Mouse (Mus musculus) neutrophil, adult 5-6 weeks (primary cell): ENCODE measurements around the gene Naaladl2. TPM values are rescaled to one million over a fixed set of nuclear protein-coding genes. Genes with fewer than 3 reads are reported as not detected.
"Not testable (repeated sequence)": the region's sequence is repeated elsewhere in the genome, so short reads cannot be mapped to it uniquely, and the experiment has no call there.

Source experiments
- ATAC-seq: fragments of 151-379, 151-347 bp; 2 replicates; pipeline ENCODE4 v1.8.0; 2017; ENCODE audit warnings: mild to moderate bottlenecking, moderate TSS enrichment; ENCODE audit not compliant: insufficient number of reproducible peaks, poor library complexity, low FRiP score, severe bottlenecking; ENCODE audit errors: extremely low read depth
- total RNA-seq: library from RNA; stranded (forward); fragments of 200-1000 nt; gene quantifications from 2 replicates; pipeline ENCODE4 v1.2.3, GENCODE M21; 2017

Naaladl2 gene
- total RNA-seq, 1 experiment from 2014 or later = not detected

GRCm38 (mm10) chr3:24514918-24515317 is 629.1 kb downstream of the Naaladl2 start:
- no peak for ATAC-seq

DNA sequence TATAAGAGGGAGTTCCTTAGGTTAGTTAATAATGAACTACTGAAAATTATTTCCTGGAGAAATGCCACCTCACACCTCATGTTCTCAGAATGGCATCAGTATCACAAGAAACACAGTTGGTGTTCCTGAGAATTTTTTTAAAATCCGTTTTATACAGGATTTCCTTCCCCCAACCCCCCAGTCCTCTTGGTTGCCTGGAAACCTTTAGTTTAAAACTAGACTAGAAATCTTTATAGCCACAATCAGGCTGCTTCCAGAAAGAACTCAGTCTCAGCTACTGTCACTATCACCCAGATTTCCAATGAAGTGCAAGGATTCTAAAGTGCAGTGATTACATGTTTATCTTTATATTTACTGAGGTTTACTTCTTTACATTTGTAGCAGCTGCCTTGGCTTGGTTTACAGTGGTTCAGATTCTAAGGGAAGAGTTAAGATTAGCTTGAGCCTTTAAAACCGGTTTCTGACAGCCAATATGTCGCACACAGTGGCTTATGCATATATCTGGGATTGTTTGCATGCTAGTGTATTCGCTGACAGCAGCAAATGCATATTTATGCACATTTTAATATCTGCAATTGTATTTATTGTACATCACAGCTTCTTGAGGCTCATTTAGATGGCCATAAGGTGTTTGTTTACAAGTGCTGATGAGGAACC is 657.5 kb downstream of the Naaladl2 start:
- no peak for ATAC-seq

DNA sequence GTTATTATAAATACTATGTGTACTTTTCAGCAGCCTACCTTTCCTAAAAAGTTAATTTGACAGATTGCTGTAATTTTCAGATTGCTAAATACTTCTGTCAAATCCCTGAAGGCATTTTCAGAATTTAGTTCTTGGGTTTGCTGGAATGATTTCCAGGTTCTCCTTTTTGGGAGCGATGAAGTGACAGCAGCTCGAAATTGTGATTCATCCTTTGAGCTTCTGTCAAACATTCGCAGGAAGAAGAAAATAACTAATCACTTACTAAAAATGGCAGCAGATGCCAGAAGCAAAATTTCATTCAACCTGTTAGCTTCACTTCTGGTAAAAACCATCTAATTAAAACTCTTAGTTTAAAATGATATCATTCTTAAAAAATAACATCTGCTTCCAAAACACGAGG is 680.1 kb downstream of the Naaladl2 start:
- no peak for ATAC-seq

GRCm38 (mm10) chr3:24440621-24441020 is 703.4 kb downstream of the Naaladl2 start:
- no peak for ATAC-seq

DNA sequence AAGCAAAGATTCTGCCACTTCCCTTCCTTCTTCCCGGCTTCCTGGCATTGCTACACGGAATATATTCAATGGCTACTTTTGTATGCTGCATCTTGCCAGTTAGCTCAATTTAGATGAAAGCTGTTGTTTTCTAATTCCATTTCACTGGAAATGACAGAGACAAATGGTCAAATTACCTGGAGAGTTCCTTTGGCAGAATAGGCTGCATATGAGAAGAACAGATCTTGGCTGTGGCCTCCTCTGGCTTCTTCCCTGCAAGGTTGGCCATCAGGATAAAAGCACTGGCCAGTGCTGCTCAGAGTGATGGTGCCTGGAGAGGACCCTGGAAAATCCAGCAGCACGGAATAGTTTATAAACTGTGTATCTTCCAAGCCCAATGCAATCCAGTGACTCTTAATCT is 711.3 kb downstream of the Naaladl2 start:
- no peak for ATAC-seq

- ATAC-seq = no peak
Measured at GRCm38 (mm10) chr3:24391737-24392136, 752.3 kb downstream of the Naaladl2 start.

DNA sequence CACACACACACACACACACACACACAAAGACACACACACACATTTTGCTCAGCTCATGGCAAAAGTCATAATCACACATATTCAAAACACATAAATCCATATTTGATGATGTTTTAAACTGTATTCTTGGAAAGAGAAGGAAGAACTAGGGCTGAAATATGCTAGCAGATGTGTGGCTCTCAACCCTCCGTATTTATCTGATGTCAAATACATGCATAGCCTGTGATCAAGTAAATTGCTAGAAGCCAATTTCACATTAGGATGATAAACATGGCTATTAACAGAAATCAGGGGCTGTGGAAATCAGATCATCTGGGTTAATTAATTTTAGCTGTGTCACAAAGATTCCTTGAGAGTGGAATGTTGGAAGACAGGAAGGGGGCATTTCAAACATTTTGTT is 752.8 kb downstream of the Naaladl2 start:
- no peak for ATAC-seq

DNA sequence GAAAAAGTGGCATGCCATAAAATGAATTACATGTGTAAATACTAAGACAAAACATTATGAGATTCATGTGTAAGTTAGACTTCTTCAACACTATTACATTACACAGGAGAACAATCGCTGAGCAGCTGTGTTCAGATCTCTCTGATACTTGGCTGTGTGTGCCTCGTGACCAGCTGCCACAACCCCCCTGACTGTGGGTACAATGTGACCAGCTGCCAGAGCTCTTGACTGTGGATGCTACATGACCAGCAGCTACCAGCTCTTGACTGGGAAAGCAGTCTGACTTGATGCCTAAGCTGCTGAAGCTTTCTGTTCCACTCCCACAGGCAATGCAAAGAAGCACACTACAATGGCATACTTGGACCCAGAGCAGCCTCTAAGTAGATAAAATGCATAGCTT is 789.1 kb downstream of the Naaladl2 start:
- no peak for ATAC-seq

GRCm38 (mm10) chr3:24321489-24322405 is 822.3 kb downstream of the Naaladl2 start:
- no peak for ATAC-seq

DNA sequence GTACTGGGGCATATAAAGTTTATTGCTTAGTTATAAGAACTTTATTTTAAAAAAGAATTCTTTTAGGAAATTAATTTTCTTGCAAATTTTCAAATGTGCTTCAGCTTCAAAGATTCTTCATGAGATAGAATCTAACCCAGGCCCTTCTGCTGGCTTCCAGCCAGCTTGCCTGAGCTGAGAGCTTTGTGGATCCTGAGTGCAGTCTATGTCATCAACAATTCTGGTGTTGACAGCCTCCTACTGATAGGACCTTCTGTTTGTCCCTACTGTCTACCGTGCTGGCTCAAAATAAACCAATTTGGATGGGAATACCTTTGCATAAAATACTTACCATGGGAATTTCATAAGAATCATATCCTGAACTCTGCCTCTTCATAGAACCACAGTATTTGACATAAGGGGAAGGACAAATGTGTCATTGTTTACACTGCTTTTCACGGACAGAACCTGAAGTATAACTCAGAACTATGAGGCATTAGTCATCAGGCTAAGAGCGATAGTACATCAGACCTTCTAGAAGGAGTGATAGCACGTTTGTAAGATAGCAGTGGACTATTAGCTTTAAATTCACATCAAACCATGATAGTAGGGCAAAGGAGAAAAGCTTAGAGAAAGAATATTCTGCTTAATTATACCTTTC is 829.3 kb downstream of the Naaladl2 start:
- no peak for ATAC-seq

DNA sequence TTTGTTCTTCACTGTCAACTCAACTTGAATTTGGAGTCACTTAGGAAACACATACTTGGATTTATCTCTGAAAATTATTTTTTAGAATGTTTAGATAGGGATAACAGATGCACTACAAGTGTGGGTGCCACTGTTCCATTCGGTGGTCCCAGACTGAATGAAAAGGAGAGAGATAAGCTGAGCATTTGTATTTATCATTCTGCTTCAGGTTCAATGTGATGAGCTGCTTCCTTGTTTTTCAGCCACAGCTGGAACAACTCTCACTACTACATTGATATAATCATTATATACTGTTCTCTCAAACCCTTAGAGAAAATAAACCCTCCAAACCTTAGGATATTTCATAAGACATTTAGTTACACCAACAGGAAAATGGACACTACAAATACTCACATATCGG is 918.6 kb downstream of the Naaladl2 start:
- no peak for ATAC-seq

DNA sequence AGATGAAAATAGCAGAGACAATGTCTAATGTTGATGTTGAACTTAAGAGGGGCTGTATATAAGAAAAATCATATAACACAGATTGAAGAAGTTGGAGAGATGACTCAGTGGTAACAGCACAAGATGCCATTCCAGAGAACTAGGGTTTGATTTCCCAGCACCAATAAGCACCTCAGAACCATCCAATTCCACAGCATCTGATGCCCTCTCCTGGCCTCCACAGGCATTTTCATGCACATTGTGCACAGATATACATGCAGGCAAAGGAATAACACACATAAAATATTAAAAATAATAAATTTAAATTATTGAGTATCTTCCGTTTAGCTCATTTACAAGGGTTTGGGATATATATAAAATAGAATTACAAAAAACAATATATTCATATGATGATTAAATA is 926.6 kb downstream of the Naaladl2 start:
- no peak for ATAC-seq

DNA sequence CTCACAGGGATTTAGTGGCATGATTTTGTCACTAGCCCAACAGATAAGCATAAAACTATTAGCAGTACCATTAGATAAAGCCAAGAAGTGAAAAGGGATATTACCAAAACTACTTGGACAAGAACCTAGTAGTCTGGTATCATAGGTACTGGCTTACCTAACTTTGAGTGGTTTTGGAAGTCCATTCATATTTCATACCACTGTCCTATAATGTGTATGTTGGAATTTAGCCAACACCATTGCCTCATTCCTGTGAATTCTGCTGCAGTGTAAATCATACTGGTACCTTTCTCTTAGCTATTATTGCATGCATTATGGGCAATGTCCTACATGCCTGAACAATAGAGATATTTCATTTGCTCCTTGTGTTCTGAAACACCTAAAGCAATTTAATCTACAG is 977.5 kb downstream of the Naaladl2 start:
- ATAC-seq = no peak

DNA sequence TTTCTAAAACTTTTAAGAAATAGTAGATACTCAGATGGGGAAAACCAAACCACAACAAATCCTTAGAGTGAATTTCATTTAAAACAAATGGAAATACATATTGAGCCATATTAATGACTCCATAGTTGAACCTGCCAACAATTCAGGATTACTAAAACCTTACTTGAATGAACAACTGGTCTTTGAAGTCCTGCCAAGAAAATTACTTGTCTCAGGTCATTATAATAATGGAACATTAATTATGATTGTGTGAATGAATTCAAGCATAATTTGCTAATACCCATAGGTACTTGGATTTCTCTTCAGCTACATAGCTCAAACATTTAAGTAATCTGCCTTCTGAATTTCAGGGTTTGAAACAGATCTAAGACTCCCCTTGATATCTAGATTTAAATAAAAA is 980.1 kb downstream of the Naaladl2 start:
- no peak for ATAC-seq

DNA sequence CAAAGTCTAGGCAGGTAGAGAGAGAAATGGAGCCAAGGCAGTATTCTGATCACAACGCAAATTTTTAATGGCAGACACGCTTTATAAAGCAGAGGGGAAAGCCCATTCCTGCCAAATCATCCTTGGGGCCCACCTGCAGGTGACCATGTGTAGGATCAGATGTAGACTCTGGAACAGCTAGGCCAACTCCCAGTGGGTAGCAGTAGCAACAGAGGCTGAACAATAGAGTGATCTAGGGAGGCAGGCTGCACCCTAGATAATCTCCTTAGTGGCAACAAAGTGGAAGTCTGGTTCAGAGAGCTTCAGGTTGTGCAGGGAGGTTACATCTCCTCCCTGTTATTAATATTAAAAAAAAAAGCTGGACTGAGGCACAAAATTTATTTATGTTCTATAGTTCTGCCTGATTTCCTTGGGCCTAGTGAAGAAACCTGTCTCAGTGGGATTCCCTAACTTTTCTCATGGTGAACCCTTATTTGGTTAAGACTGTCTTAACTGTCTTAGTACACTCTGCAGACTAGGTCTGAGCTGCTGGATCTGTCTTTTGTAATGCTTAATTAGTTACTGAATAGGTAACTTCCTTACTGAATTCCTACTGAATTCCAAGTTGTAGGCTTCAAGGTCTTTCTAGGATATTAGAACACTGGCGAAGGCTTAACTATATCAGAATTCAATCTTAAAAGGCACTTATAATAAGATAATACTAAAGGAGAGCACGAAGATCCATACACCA is 992.8 kb downstream of the Naaladl2 start:
- ATAC-seq = not testable (repeated sequence)

GRCm38 (mm10) chr3:24142808-24143207 is 1001.3 kb downstream of the Naaladl2 start:
- no peak for ATAC-seq

- ATAC-seq = no peak
Measured at GRCm38 (mm10) chr3:24138002-24138401, 1006.1 kb downstream of the Naaladl2 start.

GRCm38 (mm10) chr3:24126200-24126599 is 1017.9 kb downstream of the Naaladl2 start:
- ATAC-seq = no peak

DNA sequence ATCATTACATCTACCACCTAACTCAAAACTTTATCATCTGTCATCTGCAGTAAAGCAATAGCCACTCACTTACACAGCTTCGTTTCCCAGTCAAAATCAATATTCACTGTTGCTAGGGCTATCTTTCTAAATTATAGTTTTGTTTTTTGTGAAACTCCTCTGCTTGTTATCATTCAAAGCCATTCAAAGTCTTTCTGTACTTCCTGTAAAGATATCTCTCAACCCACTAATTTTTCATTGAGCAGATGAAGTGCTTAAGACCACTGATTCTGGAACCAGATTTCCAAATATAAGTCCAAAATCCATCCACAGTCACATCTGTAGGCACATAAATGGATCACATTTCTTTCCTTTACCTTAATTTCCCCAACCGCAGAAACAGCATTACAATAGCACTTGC is 1020.0 kb downstream of the Naaladl2 start:
- no peak for ATAC-seq
